Mouse (Mus musculus) midbrain, embryonic 15.5 days (tissue): ENCODE data around the gene Aox2. TPM values are rescaled to one million over a fixed set of nuclear protein-coding genes. Genes with fewer than 3 reads are reported as not detected.

Experiments used
- ATAC-seq: fragments of 200-750 bp; cut with Nextera tagmentation; replicated peaks from 2 replicates; pipeline ENCODE4 v1.8.0; 2017; ENCODE audit warnings: moderate TSS enrichment
- H3K27ac ChIP-seq: fragments of 300-500 bp; sonication (generic); 2 replicates; pipeline ENCODE4 v1.5.1; 2015; ENCODE audit warnings: mild to moderate bottlenecking, inconsistent platforms
- H3K27me3 ChIP-seq: fragments of 300-500 bp; sonication (generic); replicated peaks from 2 replicates; pipeline ENCODE4 v1.6.1; 2015; ENCODE audit warnings: inconsistent platforms
- H3K36me3 ChIP-seq: fragments of 300-500 bp; sonication (generic); replicated peaks from 2 replicates; pipeline ENCODE4 v1.6.1; 2015; ENCODE audit warnings: inconsistent platforms
- H3K4me1 ChIP-seq: fragments of 300-500 bp; sonication (generic); 2 replicates; pipeline ENCODE4 v1.6.1; 2015; ENCODE audit warnings: inconsistent platforms
- H3K4me2 ChIP-seq: fragments of 300-500 bp; sonication (generic); 2 replicates; pipeline ENCODE4 v1.6.1; 2015; ENCODE audit warnings: inconsistent platforms, mild to moderate bottlenecking, moderate library complexity
- H3K4me3 ChIP-seq: fragments of 300-500 bp; sonication (generic); 2 replicates; pipeline ENCODE4 v1.5.1; 2015; ENCODE audit warnings: mild to moderate bottlenecking, inconsistent platforms
- H3K9ac ChIP-seq: fragments of 300-500 bp; sonication (generic); 2 replicates; pipeline ENCODE4 v1.6.1; 2015; ENCODE audit warnings: mild to moderate bottlenecking, inconsistent platforms
- H3K9me3 ChIP-seq: fragments of 300-500 bp; sonication (generic); 2 replicates; pipeline ENCODE4 v1.6.1; 2016; ENCODE audit warnings: inconsistent platforms
- WGBS: fragments of 180-500 bp; shearing (Covaris S2); methylation state at CpG from one replicate; pipeline ENCODE4 v1.1.7; 2015; ENCODE audit warnings: mixed read lengths; 5-methylcytosine and 5-hydroxymethylcytosine counted together
- polyA plus RNA-seq: library from polyadenylated mRNA; unstranded; fragments of >200 nt; fragmentation: Nextera tagmentation; extraction: Ambion mirVana; gene quantifications from 2 replicates; pipeline ENCODE4 v1.2.1, GENCODE M21; 2015

Aox2 gene
- polyA plus RNA-seq, 1 experiment from 2014 or later: not detected

GRCm38 (mm10) chr1:58311221-58311864, 33.2 kb downstream of the Aox2 start:
- Histone ChIP-seq H3K27me3 (no peaks in the 10 kb centered on the region), H3K9me3 (no peaks in the 10 kb centered on the region), H3K27ac (no peak overlapping the region), H3K4me2 (no peak overlapping the region), H3K4me1 (no peaks in the 10 kb centered on the region), H3K36me3 (no peaks in the 10 kb centered on the region), H3K4me3 (no peak overlapping the region), H3K9ac (no peak overlapping the region)
- ATAC-seq: no peak
- WGBS: 79% methylated on average over 7 of the region's 7 CpGs

- Histone ChIP-seq H3K36me3 (no peaks in the 10 kb centered on the region), H3K4me1 (no peaks in the 10 kb centered on the region), H3K4me3 (no peak overlapping the region), H3K9ac (no peak overlapping the region), H3K27ac (no peak overlapping the region), H3K4me2 (no peak overlapping the region), H3K9me3 (no peaks in the 10 kb centered on the region), H3K27me3 (no peaks in the 10 kb centered on the region)
- WGBS: 90% methylated on average over 8 of the region's 8 CpGs
- no peak for ATAC-seq
These were observed 35.0 kb downstream of the Aox2 start for GRCm38 (mm10) chr1:58313173-58313572.

- Histone ChIP-seq H3K36me3 (no peaks in the 10 kb centered on the region), H3K4me3 (no peak overlapping the region), H3K4me1 (no peaks in the 10 kb centered on the region), H3K9me3 (no peaks in the 10 kb centered on the region), H3K4me2 (no peak overlapping the region), H3K9ac (no peak overlapping the region), H3K27ac (no peak overlapping the region), H3K27me3 (no peaks in the 10 kb centered on the region)
- ATAC-seq: no peak
- 67% methylated on average over 6 of the region's 6 CpGs for WGBS
These were observed 37.4 kb downstream of the Aox2 start for GRCm38 (mm10) chr1:58315532-58315931.

GRCm38 (mm10) chr1:58333222-58333621, 55.1 kb downstream of the Aox2 start:
- peak overlapping the region; percentile 12; the same call in 1 of the 2 replicates for H3K4me3 ChIP-seq

GRCm38 (mm10) chr1:58339901-58340300, 61.8 kb downstream of the Aox2 start:
- Histone ChIP-seq H3K4me3 (no peak overlapping the region), H3K9me3 (no peaks in the 10 kb centered on the region), H3K4me2 (no peak overlapping the region), H3K36me3 (no peaks in the 10 kb centered on the region), H3K27me3 (no peaks in the 10 kb centered on the region), H3K27ac (no peak overlapping the region), H3K9ac (no peak overlapping the region), H3K4me1 (no peaks in the 10 kb centered on the region)
- 80% methylated on average over 1 of the region's 1 CpGs for WGBS
- ATAC-seq: no peak

More at GRCm38 (mm10) chr1:58333222-58333621, 55.1 kb downstream of the Aox2 start:
- 37% methylated on average over 4 of the region's 4 CpGs for WGBS
- Histone ChIP-seq H3K4me1 (peaks cover 7% of the 10 kb centered on the region), H3K27me3 (no peaks in the 10 kb centered on the region), H3K9me3 (no peaks in the 10 kb centered on the region), H3K36me3 (no peaks in the 10 kb centered on the region), H3K9ac (peak overlapping the region; percentile 15; the same call in 1 of the 2 replicates), H3K27ac (no peak overlapping the region), H3K4me2 (peak overlapping the region; percentile 39)
- ATAC-seq: 0 out of 2 replicates have a peak, but pooled peaks have one; percentile 52

GRCm38 (mm10) chr1:58341576-58341975, 63.5 kb downstream of the Aox2 start:
- Histone ChIP-seq H3K9me3 (no peaks in the 10 kb centered on the region), H3K27ac (no peak overlapping the region), H3K27me3 (no peaks in the 10 kb centered on the region), H3K9ac (no peak overlapping the region), H3K4me2 (no peak overlapping the region), H3K4me3 (no peak overlapping the region), H3K36me3 (no peaks in the 10 kb centered on the region), H3K4me1 (no peaks in the 10 kb centered on the region)
- WGBS: 50% methylated on average over 7 of the region's 7 CpGs
- ATAC-seq: no peak

- 90% methylated on average over 4 of the region's 4 CpGs for WGBS
- Histone ChIP-seq H3K4me1 (no peaks in the 10 kb centered on the region), H3K36me3 (no peaks in the 10 kb centered on the region), H3K9ac (no peak overlapping the region), H3K27me3 (no peaks in the 10 kb centered on the region), H3K4me3 (no peak overlapping the region), H3K27ac (no peak overlapping the region), H3K9me3 (no peaks in the 10 kb centered on the region), H3K4me2 (no peak overlapping the region)
- no peak for ATAC-seq
These were observed 65.7 kb downstream of the Aox2 start for GRCm38 (mm10) chr1:58343861-58344260.

GRCm38 (mm10) chr1:58344570-58344969, 66.4 kb downstream of the Aox2 start:
- Histone ChIP-seq H3K36me3 (no peaks in the 10 kb centered on the region), H3K9ac (no peak overlapping the region), H3K4me3 (no peak overlapping the region), H3K27me3 (no peaks in the 10 kb centered on the region), H3K27ac (no peak overlapping the region), H3K4me1 (no peaks in the 10 kb centered on the region), H3K9me3 (no peaks in the 10 kb centered on the region), H3K4me2 (no peak overlapping the region)
- no peak for ATAC-seq
- WGBS: 89% methylated on average over 5 of the region's 5 CpGs

GRCm38 (mm10) chr1:58346159-58346558, 68.0 kb downstream of the Aox2 start:
- no peaks in the 10 kb centered on the region for H3K4me1 ChIP-seq
- no peak overlapping the region for H3K27ac ChIP-seq
- H3K4me2 ChIP-seq: no peak overlapping the region
- no peaks in the 10 kb centered on the region for H3K36me3 ChIP-seq
- WGBS: 92% methylated on average over 14 of the region's 14 CpGs
- no peaks in the 10 kb centered on the region for H3K9me3 ChIP-seq
- H3K4me3 ChIP-seq: no peak overlapping the region
- no peaks in the 10 kb centered on the region for H3K27me3 ChIP-seq
- ATAC-seq: no peak
- no peak overlapping the region for H3K9ac ChIP-seq

GRCm38 (mm10) chr1:58348712-58349111, 70.6 kb downstream of the Aox2 start:
- H3K4me2 ChIP-seq: no peak overlapping the region
- no peaks in the 10 kb centered on the region for H3K9me3 ChIP-seq
- no peak overlapping the region for H3K27ac ChIP-seq
- H3K4me3 ChIP-seq: no peak overlapping the region
- no peaks in the 10 kb centered on the region for H3K4me1 ChIP-seq
- H3K36me3 ChIP-seq: no peaks in the 10 kb centered on the region
- H3K27me3 ChIP-seq: no peaks in the 10 kb centered on the region
- 81% methylated on average over 6 of the region's 6 CpGs for WGBS
- no peak overlapping the region for H3K9ac ChIP-seq
- ATAC-seq: no peak

- whole genome bisulfite sequencing: 75% methylated on average over 4 of the region's 4 CpGs
- H3K9me3 ChIP-seq: no peaks in the 10 kb centered on the region
- H3K4me2 ChIP-seq: no peak overlapping the region
- no peaks in the 10 kb centered on the region for H3K36me3 ChIP-seq
- H3K4me1 ChIP-seq: no peaks in the 10 kb centered on the region
- no peaks in the 10 kb centered on the region for H3K27me3 ChIP-seq
- no peak overlapping the region for H3K4me3 ChIP-seq
- H3K27ac ChIP-seq: no peak overlapping the region
- no peak for ATAC-seq
- no peak overlapping the region for H3K9ac ChIP-seq
These were observed 75.2 kb downstream of the Aox2 start for GRCm38 (mm10) chr1:58353238-58353893.

GRCm38 (mm10) chr1:58358958-58359901, 81.1 kb downstream of the Aox2 start:
- WGBS: 88% methylated on average over 19 of the region's 19 CpGs
- Histone ChIP-seq H3K9me3 (no peaks in the 10 kb centered on the region), H3K9ac (no peak overlapping the region), H3K27ac (no peak overlapping the region), H3K4me1 (no peaks in the 10 kb centered on the region), H3K36me3 (no peaks in the 10 kb centered on the region), H3K4me3 (no peak overlapping the region), H3K27me3 (no peaks in the 10 kb centered on the region), H3K4me2 (no peak overlapping the region)
- no peak for ATAC-seq
